Mouse (Mus musculus) hindbrain, embryonic 13.5 days (tissue): ENCODE measurements around the gene Gm49403. TPM values are rescaled to one million over a fixed set of nuclear protein-coding genes. Genes with fewer than 3 reads are reported as not detected.
A peak's percentile ranks its signal among the peaks of the same experiment; 100 is the strongest.
"Not testable (repeated sequence)": the region's sequence is repeated elsewhere in the genome, so short reads cannot be mapped to it uniquely, and the experiment has no call there.

Experiments
- ATAC-seq: fragments of 200-750 bp; cut with Nextera tagmentation; 2 replicates; pipeline ENCODE4 v1.8.0; 2017; ENCODE audit warnings: moderate TSS enrichment; ENCODE audit not compliant: low FRiP score
- H3K27ac ChIP-seq: fragments of 300-500 bp; sonication (generic); 2 replicates; pipeline ENCODE4 v1.5.1; 2015; ENCODE audit warnings: inconsistent platforms, mild to moderate bottlenecking, moderate library complexity
- H3K27me3 ChIP-seq: fragments of 300-500 bp; sonication (generic); 2 replicates; pipeline ENCODE4 v1.6.1; 2015; ENCODE audit warnings: mild to moderate bottlenecking, inconsistent platforms
- H3K36me3 ChIP-seq: fragments of 300-500 bp; sonication (generic); 2 replicates; pipeline ENCODE4 v1.6.1; 2015; ENCODE audit warnings: mild to moderate bottlenecking, inconsistent platforms
- H3K4me1 ChIP-seq: fragments of 300-500 bp; sonication (generic); replicated peaks from 2 replicates; pipeline ENCODE4 v1.6.1; 2015; ENCODE audit warnings: inconsistent platforms
- H3K4me2 ChIP-seq: fragments of 300-500 bp; sonication (generic); 2 replicates; pipeline ENCODE4 v1.6.1; 2015; ENCODE audit warnings: inconsistent platforms, mild to moderate bottlenecking, moderate library complexity
- H3K4me3 ChIP-seq: fragments of 300-500 bp; sonication (generic); 2 replicates; pipeline ENCODE4 v1.5.1; 2015; ENCODE audit warnings: mild to moderate bottlenecking, inconsistent platforms
- H3K9ac ChIP-seq: fragments of 300-500 bp; sonication (generic); 2 replicates; pipeline ENCODE4 v1.6.1; 2015; ENCODE audit warnings: mild to moderate bottlenecking, inconsistent platforms
- H3K9me3 ChIP-seq: fragments of 300-500 bp; sonication (generic); 2 replicates; pipeline ENCODE4 v1.6.1; 2016; ENCODE audit warnings: inconsistent platforms
- WGBS: fragments of 180-500 bp; shearing (Covaris S2); methylation state at CpG from one replicate; pipeline ENCODE4 v1.1.7; 2015; 5-methylcytosine and 5-hydroxymethylcytosine counted together
- polyA plus RNA-seq: library from polyadenylated mRNA; unstranded; fragments of >200 nt; fragmentation: Nextera tagmentation; extraction: Ambion mirVana; gene quantifications from 2 replicates; pipeline ENCODE4 v1.2.1, GENCODE M21; 2015

The Gm49403 gene
- polyA plus RNA-seq, 1 experiment from 2014 or later: not detected

DNA sequence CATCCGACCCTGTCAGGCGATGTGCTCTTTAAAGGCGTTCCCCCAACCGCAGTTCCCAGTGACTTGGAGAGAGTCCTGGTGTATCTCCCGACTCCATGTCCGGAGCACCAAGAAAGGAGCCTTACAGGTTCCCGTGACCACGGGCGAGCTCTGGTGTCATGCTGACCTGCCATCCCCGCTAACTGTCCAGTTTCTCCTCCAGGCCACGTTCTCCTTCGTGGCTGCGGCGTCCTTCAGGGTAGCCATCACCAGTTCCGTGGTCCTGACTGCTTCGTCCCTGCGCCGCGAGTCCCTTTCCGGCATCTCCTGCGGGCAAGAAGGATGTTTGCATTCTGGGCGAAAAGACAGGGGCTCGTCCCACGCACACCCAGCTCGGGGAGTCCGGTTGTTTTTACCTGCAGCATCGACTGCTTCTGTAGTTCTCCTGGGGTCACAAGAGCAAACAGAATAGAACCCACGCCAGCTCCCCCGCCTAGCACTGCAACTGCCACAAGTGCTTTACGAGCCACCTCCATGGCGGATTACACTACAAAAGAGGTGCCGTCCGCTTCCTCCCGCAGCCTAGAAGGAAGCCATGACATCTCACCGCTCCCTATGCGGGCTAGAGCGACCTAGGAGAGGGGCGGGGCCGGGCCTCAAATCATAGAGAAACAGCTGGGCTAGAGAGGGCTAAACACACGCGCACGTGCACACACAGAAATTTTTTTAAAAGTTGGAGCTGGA lies 3.3 kb upstream of the Gm49403 start, which contains the start of gene Uqcc3:
Gene Uqcc3 (minus strand): TSS at position 613 of the 723 bp plus-strand sequence.
- peak; percentile 97 for ATAC-seq
- Histone ChIP-seq H3K4me2 (peak within 1 kb of the TSS; percentile 68), H3K4me1 (peaks cover 16% of the 10 kb centered on the region), H3K9ac (peak within 1 kb of the TSS; percentile 95), H3K27ac (peak within 1 kb of the TSS; percentile 91), H3K4me3 (peak within 1 kb of the TSS; percentile 81), H3K27me3 (no peaks in the 10 kb centered on the region), H3K36me3 (peaks cover 17% of the 10 kb centered on the region), H3K9me3 (no peaks in the 10 kb centered on the region)
- WGBS: under 1% methylated on average over 42 of the region's 42 CpGs

GRCm38 (mm10) chr19:8881034-8881392 lies 2.7 kb upstream of the Gm49403 start:
- Histone ChIP-seq H3K9me3 (no peaks in the 10 kb centered on the region), H3K9ac (peak overlapping the region; percentile 95), H3K4me2 (peak overlapping the region; percentile 68), H3K27ac (peak overlapping the region; percentile 91; the same call in 1 of the 2 replicates), H3K27me3 (no peaks in the 10 kb centered on the region), H3K36me3 (peaks cover 11% of the 10 kb centered on the region), H3K4me1 (peaks cover 16% of the 10 kb centered on the region), H3K4me3 (peak overlapping the region; percentile 81)
- 14% methylated on average over 3 of the region's 3 CpGs for WGBS
- ATAC-seq: 0 out of 2 replicates have a peak, but pooled peaks have one; percentile 3

DNA sequence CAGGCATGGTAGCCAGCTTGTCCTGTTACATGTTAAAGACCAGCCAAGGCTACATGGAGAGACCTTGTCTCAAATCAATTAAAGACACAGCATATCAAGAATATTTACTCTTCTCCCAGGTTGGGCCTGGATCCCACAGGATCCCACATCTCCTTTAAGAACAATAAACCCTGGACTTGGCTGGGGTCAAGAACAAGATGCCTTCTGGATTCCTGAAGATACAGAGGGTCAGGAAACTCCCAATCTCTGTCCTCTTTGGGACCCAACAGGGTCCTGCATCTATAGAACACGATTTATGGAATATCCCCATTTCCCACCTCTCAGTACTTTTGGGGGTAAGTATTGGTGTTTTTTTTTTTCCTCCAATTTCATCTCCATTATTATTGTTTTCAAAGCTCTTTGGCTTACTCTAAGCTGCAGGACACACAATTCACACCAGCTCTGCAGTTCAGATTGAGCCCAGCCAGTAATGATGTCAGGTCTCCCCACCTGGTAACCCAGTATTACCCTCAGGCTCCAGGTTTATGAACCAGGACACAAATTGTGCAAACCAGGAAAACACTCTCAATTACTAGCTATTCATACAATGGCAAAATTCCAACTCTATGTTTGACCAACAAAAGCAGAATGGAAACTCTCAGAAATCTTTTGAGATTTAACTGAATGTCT lies 3.3 kb downstream of the Gm49403 start:
- Histone ChIP-seq H3K4me1 (peaks cover 16% of the 10 kb centered on the region), H3K4me3 (no peak overlapping the region), H3K36me3 (peaks cover 7% of the 10 kb centered on the region; the same call in 1 of the 2 replicates), H3K4me2 (0 out of 2 replicates have a peak overlapping the region, but pooled peaks have one; percentile 76), H3K27me3 (no peaks in the 10 kb centered on the region), H3K27ac (no peak overlapping the region), H3K9me3 (no peaks in the 10 kb centered on the region), H3K9ac (no peak overlapping the region)
- ATAC-seq: no peak
- 50% methylated on average over 1 of the region's 1 CpGs for WGBS

GRCm38 (mm10) chr19:8887585-8888463 lies 4.1 kb downstream of the Gm49403 start:
- 17% methylated on average over 19 of the region's 19 CpGs for WGBS
- peaks cover 19% of the 10 kb centered on the region for H3K4me1 ChIP-seq
- H3K9ac ChIP-seq: peak overlapping the region; percentile 81
- peak overlapping the region; percentile 76 for H3K4me2 ChIP-seq
- no peaks in the 10 kb centered on the region for H3K27me3 ChIP-seq
- H3K27ac ChIP-seq: peak overlapping the region; percentile 86
- peaks cover 7% of the 10 kb centered on the region; the same call in 1 of the 2 replicates for H3K36me3 ChIP-seq
- ATAC-seq: no peak
- peak overlapping the region; percentile 62 for H3K4me3 ChIP-seq
- H3K9me3 ChIP-seq: no peaks in the 10 kb centered on the region

DNA sequence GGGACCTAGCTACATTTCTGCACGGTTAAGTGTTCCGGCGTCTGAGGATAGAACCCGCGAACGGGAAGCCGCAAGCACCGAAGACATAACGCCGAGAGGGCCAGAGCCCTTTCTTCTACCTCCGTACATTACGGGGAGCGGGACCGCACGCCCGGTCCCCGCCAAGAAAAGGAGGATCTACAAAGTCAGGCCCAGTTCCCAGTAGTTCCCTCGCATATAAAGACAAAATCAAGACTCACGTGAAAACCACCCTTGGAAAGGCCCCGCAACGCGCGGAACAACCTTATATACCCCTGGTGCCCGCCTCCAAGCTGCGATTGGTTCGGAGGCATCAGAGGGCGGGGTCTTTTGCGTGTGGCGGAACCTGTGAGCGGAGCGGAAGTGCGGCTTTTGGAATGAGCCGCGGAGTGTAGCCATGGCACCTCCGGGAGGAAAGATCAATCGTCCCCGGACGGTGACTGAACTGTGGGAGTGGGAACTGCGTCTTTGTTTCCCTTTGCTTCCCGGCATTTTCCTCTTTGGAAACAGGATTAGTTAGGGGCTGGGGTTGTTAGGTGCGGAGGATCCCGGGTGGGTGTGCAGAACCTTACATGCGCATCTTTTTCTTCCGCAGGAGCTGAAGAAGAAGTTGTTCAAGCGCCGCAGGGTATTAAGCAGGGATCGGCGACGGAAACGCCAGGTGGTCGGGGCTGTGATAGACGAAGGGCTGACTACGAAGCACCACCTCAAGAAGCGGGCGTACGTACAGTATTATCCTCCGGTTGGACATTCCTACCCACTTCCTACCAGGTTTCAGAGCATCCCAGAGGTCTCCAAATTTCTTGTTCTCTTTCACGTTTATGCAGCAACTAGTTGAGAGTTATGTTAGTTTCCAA lies 5.0 kb downstream of the Gm49403 start, which contains the start of the genes 1810009A15Rik and Gm49416:
Gene 1810009A15Rik (plus strand): TSS at position 343 of the 875 bp plus-strand sequence.
Gene Gm49416 (plus strand): TSS at position 416 of the 875 bp plus-strand sequence.
- Histone ChIP-seq H3K4me3 (peak within 1 kb of the TSS; percentile 62), H3K27me3 (no peaks in the 10 kb centered on the region), H3K9me3 (no peaks in the 10 kb centered on the region), H3K9ac (peak within 1 kb of the TSS; percentile 81), H3K27ac (peak within 1 kb of the TSS; percentile 86), H3K36me3 (peaks cover 7% of the 10 kb centered on the region; the same call in 1 of the 2 replicates), H3K4me1 (peaks cover 25% of the 10 kb centered on the region), H3K4me2 (peak within 1 kb of the TSS; percentile 76)
- WGBS: under 1% methylated on average over 58 of the region's 58 CpGs
- ATAC-seq: peak; percentile 95

- Histone ChIP-seq H3K4me3 (peak within 1 kb of the TSS; percentile 79), H3K4me2 (peak within 1 kb of the TSS; percentile 96), H3K9me3 (no peaks in the 10 kb centered on the region), H3K4me1 (peaks cover 48% of the 10 kb centered on the region), H3K27ac (peak within 1 kb of the TSS; percentile 89), H3K36me3 (peaks cover 31% of the 10 kb centered on the region), H3K9ac (peak within 1 kb of the TSS; percentile 91), H3K27me3 (no peaks in the 10 kb centered on the region)
- peak; percentile 34 for ATAC-seq
- WGBS: 2% methylated on average over 54 of the region's 54 CpGs
Measured at GRCm38 (mm10) chr19:8892829-8893766, 9.4 kb downstream of the Gm49403 start, which contains the start of gene Ints5. TSS of gene Ints5 (plus strand) at chr19:8893005.

GRCm38 (mm10) chr19:8895397-8895960 lies 11.7 kb downstream of the Gm49403 start:
- H3K27me3 ChIP-seq: no peaks in the 10 kb centered on the region
- 95% methylated on average over 9 of the region's 9 CpGs for WGBS
- ATAC-seq: no peak
- H3K27ac ChIP-seq: no peak overlapping the region
- H3K36me3 ChIP-seq: peaks cover 31% of the 10 kb centered on the region
- 0 out of 2 replicates have a peak overlapping the region, but pooled peaks have one; percentile 77 for H3K9ac ChIP-seq
- no peak overlapping the region for H3K4me2 ChIP-seq
- H3K9me3 ChIP-seq: no peaks in the 10 kb centered on the region
- peaks cover 53% of the 10 kb centered on the region for H3K4me1 ChIP-seq
- H3K4me3 ChIP-seq: no peak overlapping the region

GRCm38 (mm10) chr19:8896231-8896630 lies 12.5 kb downstream of the Gm49403 start:
- peaks cover 54% of the 10 kb centered on the region for H3K4me1 ChIP-seq
- H3K27me3 ChIP-seq, ATAC-seq, H3K4me3 ChIP-seq, H3K4me2 ChIP-seq, H3K27ac ChIP-seq, H3K9me3 ChIP-seq: not testable (repeated sequence)
- 93% methylated on average over 5 of the region's 5 CpGs for WGBS
- H3K36me3 ChIP-seq: peaks cover 24% of the 10 kb centered on the region
- H3K9ac ChIP-seq: peak overlapping the region; percentile 77; the same call in 1 of the 2 replicates

- not testable (repeated sequence) for H3K27me3 ChIP-seq, H3K9me3 ChIP-seq
- ATAC-seq: peak; percentile 72
- Histone ChIP-seq H3K4me3 (peak overlapping the region; percentile 94), H3K36me3 (peaks cover 29% of the 10 kb centered on the region), H3K9ac (peak overlapping the region; percentile 77), H3K4me1 (peaks cover 56% of the 10 kb centered on the region), H3K27ac (peak overlapping the region; percentile 85), H3K4me2 (peak overlapping the region; percentile 90)
- 22% methylated on average over 21 of the region's 21 CpGs for WGBS
Measured at GRCm38 (mm10) chr19:8897211-8897864, 13.6 kb downstream of the Gm49403 start.
